Mouse (Mus musculus) CD4-positive, CD25-positive, alpha-beta regulatory T cell, adult 2 months (primary cell): ENCODE measurements at regions not wholly inside any gene's neighbourhood (a gene's known extent, or its start where the extent isn't known, plus 50 kb on each side); places are given as distances from the start of the nearest gene placed in this dataset.
"Not testable (repeated sequence)": the region's sequence is repeated elsewhere in the genome, so short reads cannot be mapped to it uniquely, and the experiment has no call there.

Experiments used
- DNase-seq: peaks from one replicate; pipeline ENCODE4 v3.0.0-alpha.2; 2012; ENCODE audit warnings: low read depth, low spot score

- no peak for DNase-seq
These were observed 93.5 kb downstream of the Cand1 start for GRCm38 (mm10) chr10:119146342-119146741.

DNA sequence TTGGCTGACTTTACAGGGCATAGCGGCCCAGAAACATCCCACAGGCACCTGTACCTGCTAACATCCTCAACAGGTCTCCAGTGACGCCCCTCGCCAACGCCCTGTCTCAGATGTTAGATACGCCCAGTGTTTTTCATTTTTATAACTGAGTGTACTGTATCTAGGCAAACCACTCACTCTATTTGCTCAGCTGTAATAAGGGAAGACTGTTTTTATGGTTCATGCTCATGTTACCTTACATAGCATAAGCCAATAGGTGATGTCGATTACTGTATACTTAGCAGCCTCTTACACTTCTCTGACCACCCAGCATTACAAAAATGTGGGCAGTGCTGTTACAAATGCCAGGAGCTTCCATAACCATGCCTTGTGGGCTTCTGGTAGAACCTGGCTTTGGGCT lies 97.0 kb downstream of the Cand1 start:
- DNase-seq = no peak

DNA sequence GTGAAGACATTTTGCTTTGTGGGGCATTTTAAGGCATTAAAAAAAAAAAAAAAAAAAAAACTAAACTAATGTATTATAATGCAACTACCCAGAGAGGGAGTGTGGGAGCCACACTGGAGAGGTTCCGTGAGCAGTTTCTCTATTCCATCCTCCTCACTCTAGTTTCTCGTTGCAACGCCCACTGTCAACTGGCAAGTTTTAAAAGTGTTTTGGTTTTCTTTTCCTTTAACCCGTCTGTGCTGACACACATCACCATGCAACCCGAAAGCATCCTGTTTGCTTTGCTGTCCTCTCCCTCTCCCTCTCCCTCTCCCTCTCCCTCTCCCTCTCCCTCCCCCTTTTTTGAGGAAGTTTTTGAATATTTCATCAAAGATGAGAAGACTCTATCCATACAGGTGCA lies 97.5 kb downstream of the Cand1 start:
- DNase-seq = peak; percentile 45

DNA sequence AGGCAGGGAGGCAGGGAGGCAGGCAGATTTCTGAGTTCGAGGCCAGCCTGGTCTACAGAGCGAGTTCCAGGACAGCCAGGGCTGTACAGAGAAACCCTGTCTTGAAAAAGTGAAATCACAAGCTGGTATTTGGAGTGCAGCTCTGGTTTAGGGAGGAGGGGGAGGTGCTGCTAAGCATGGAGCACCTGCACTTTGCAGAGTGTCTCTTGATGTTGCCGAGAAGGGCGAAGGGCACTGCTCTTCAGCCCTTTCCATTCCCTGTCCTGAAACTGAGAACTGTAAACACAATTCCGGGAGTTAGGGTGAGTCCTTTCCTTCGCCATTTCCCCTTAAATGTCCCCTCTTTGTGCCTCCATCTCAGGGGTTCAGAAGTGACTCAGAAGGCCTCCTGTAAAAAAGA lies 101.6 kb downstream of the Cand1 start:
- no peak for DNase-seq

- no peak for DNase-seq
These were observed 104.3 kb downstream of the Cand1 start for GRCm38 (mm10) chr10:119135489-119135924.

DNA sequence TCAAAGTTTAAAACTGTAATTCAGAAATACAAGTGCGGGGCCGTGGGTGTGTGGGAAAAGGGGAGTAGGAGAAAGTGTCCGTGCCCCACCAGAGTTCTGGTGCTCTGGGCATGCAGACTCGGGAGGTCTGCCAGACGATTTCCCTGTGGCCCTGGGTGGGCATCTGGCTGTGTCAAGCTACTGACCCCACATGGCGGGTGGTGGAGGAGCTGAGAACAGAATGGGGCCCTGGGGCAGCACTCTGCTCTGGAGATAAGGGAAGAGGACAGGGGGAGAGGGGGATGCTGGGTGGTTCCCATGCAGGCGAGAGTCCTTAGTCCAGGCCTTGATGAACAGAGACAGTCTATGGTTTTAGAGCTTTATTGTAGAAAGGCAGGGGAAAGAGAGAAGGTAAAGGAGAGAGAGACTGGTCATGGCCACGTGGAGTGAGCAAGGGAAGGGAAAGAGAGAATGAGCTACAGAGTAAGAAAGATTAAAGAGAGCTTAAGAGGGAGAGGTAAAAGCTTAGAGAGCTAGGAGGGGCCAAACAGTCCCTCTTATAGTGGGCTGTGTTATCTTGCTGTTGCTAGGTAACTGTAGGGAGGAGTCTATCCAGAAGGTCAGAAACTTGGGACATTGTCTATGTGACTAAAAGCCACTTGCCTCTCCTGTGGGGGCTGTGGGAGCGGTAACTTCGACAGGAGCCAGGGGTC lies 104.9 kb downstream of the Cand1 start:
- no peak for DNase-seq

- DNase-seq = no peak
These were observed 107.9 kb downstream of the Cand1 start for GRCm38 (mm10) chr10:119131977-119132376.

- DNase-seq = no peak
These were observed 109.2 kb downstream of the Cand1 start for GRCm38 (mm10) chr10:119130676-119131075.

DNA sequence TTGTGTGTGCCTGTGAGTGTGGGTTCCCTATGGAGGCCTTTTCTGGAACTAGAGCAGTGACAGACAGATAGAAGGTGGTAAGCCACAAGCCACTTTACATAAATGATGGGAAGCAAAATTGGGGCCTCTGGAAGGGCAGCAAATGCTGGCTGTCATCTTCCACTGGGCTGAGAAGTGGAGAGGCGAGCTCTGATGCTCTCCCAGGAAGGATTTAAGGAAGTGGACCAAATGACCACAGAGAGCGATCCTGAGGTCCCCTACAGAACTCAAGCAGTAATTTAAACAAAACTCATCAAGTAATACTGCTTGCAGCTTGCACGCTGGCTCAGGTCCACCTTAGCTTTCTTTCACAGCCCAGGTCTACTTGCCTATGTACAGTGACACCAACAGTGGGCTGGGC lies 111.8 kb downstream of the Cand1 start:
- no peak for DNase-seq

- no peak for DNase-seq
These were observed 116.3 kb downstream of the Cand1 start for GRCm38 (mm10) chr10:119123517-119123916.

DNA sequence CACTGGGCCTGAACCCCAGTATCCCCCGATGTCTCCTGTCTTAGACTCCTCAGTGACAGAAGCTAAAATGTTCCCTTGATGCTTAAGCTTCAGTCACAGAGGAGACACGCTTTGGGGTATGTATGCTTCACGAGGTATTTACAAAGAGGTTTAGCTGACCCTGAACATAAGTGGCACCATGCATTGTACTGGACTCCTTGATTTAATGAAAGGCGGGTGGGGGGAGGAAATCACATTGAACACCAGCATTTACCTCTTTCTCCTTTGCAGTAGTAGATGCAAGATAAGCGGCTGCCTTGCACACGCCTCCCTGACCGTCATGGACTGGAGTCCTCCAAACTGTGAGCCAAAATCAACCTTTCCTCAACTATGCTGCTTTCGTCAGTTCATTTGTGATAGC lies 117.5 kb downstream of the Cand1 start:
- DNase-seq = no peak

- DNase-seq = no peak
These were observed 118.3 kb downstream of the Cand1 start for GRCm38 (mm10) chr10:119121575-119121974.

- DNase-seq = no peak
These were observed 122.9 kb downstream of the Cand1 start for GRCm38 (mm10) chr10:119116843-119117390.

- DNase-seq = not testable (repeated sequence)
These were observed 124.7 kb downstream of the Cand1 start for GRCm38 (mm10) chr10:119115200-119115599.

DNA sequence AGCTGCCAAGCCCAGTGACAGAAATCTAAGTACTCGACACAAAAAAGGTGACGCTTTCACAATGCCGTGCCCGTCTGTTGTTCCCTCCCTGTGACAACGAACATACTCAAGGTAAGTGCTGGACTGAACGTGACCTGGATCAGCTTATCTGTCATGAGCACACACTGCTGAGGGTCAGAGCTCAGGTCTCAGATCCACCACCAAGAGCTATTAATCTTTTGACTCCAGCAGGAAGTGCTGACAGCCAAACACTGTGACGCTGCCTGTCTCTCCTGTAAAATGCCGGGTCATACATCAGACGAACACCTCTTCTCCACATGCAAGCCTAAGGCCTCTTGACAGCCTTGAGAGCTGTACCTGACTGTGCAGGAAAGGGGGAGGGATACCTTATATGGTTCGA lies 125.2 kb downstream of the Cand1 start:
- peak; percentile 2 for DNase-seq

GRCm38 (mm10) chr10:119111886-119112285 lies 128.0 kb downstream of the Cand1 start:
- DNase-seq = no peak

DNA sequence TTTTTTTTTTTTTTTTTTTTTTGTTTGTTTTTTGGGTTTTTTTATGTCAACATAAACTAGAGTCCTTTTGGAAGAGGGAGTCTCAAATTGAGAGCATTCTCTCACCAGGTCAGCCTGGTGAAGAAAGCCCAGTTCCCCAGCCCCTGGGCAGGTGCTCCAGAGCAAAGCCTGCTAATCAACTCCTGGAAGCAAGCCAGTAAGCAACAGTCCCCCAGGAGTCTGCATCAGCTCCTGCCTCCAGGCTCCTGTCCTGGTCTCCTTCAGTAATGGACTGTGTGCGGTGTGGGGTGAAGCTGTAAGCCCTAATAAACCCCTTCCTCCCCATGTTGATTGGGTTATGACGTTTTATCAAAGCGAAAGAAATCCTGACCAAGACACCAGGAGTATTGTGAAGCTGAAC lies 128.4 kb downstream of the Cand1 start:
- DNase-seq = no peak

DNA sequence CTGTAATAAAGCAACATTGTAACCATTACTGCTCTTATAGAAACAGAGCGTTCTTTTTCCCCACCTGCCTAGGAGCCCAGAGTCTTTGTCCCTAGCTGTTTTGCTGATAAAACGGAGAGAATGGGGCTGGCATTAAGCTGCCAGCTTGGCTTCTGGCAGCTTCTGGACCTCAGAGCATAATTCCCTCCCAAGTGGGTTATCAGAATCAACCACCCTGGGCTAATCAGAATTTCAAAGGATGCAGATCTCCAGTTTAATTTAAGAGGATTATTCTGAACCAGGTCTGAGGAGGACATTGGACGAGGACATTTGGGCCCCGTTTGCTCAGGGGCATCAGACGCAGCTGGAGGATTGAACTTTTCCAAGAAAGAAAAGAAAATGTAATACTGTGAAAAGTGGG lies 129.2 kb downstream of the Cand1 start:
- DNase-seq = no peak

DNA sequence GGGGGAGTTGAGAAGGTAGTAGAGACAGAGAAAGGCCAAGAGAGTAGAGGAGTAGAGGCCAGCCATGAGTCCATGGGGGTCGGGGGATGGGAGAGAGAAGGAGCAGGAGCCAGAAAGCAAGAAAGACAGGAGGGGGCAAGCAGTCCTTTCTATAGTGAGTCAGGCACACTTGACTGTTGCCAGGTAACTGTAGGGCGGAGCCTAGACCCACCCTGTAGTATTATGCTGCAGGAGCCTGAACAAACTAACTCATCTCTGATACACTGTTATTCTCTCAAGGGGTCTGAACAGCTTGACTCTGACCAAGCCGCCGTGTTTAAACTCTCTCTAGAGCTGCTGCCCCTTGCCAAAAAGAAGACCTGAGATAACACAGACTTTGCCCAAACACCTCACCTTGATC lies 130.6 kb downstream of the Cand1 start:
- no peak for DNase-seq

- DNase-seq = no peak
These were observed 132.1 kb downstream of the Cand1 start for GRCm38 (mm10) chr10:119107728-119108127.

DNA sequence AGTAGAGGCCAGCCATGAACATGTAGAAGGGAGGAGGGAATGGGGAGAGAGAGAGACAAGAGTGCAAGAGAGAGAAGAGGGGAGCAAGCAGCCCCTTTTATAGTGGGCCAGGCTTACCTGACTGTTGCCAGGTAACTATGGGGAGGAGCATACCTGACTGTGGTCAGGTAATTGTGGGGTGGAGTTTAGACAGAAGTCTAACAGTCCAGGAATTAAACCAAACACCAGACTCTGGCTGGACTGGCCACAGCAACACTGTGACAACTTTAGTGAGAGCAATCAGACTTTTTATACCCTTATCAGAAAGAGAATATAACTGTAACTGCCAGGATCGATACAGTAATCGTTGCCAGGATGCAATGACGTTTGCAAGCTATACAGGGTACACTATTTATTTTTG lies 133.8 kb downstream of the Cand1 start:
- no peak for DNase-seq

GRCm38 (mm10) chr10:119105279-119105881 lies 134.5 kb downstream of the Cand1 start:
- no peak for DNase-seq

GRCm38 (mm10) chr10:119100511-119100910 lies 139.3 kb downstream of the Cand1 start:
- no peak for DNase-seq
